Mouse (Mus musculus): ENCODE data around the gene H6pd.

DNA sequence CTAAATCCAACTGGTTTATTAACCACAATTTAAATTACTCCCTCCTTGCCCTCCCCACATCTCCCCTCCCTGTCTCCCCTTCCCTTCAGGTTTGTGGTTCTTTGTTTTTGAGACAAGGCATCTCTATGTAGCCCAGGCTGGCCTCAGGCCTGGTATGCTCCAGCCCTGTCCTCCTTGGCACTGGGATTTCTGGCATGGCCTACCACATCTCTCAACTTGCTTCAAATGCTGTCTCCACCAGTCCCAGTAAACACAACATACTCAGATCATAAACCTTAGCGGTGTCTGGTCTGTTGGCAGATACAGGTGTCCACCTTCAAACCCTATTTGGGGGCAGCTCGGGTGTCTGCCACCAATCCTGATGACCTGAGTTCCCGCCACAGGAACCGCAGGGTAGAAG, 5.2 kb downstream of the H6pd start:
- no peak for TF ChIP-seq POLR2A (IDR thresholded peaks at IDR 0.05; ENCODE audit: low read depth, low read length)
- TF ChIP-seq CTCF (IDR thresholded peaks at IDR 0.05; ENCODE audit: extremely low read depth, insufficient read length, insufficient replicate concordance, low read depth, low read length), result no peak
